Mouse (Mus musculus): Measurements from ENCODE around the gene Rgl2.

Gene Rgl2

DNA sequence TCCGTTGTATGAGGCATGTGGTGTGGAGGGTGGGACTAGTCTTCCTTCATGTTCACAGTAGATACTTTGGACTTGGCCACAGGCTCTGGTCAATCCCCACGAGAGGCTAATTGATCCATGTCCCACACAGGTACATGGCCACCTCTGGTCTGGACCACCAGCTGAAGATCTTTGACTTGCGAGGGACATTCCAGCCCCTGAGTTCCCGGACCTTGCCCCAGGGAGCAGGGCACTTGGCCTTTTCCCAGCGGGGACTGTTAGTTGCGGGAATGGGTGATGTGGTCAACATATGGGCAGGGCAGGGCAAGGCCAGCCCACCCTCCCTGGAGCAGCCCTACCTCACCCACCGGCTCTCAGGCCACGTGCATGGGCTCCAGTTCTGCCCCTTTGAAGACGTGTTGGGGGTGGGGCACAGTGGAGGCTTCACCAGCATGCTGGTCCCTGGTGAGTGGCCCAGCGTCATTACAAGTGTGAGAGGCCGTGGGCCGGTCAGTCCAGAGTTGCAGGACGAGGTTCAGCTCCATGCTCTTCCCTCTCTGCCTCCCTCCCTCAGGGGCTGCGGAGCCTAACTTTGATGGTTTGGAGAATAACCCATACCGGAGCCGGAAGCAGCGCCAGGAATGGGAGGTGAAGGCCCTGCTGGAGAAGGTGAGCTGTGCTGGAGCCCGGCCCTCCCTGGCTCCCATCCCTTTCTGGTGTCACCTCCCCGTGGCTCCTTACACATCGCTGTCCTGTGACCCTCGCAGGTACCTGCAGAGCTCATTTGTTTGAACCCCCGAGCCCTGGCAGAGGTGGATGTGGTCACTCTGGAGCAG lies 19.0 kb downstream of the Rgl2 start:
- in situ Hi-C loops (cut with MboI, MseI) = no loop called here

DNA sequence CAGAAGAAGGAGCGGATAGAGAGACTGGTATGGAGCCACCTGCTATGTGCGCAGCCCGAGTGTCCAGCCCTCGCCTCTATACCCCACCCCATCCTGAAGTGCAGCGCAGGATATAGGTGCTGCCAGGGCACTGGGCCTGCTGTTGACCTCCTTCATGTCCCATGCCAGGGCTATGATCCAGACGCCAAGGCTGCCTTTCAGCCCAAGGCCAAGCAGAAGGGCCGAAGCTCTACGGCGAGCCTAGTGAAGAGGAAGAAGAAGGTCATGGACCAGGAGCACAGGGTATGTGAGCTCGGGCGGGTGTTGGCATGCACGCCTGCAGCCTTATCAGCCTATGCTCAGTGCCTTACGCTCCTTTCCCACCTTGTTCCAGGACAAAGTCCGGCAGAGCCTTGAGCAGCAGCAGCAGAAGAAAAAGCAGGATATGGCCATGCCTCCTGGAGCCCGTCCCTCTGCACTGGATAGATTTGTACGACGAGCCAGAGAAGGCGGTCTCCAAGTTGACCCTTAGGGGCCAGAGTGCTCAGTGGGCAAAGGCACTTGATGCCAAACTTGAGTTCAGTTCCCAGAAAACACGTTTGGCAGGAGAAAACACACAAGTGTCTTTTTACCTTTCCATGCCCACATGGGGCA lies 19.7 kb downstream of the Rgl2 start:
- in situ Hi-C loops (cut with MboI, MseI) = no loop called here

DNA sequence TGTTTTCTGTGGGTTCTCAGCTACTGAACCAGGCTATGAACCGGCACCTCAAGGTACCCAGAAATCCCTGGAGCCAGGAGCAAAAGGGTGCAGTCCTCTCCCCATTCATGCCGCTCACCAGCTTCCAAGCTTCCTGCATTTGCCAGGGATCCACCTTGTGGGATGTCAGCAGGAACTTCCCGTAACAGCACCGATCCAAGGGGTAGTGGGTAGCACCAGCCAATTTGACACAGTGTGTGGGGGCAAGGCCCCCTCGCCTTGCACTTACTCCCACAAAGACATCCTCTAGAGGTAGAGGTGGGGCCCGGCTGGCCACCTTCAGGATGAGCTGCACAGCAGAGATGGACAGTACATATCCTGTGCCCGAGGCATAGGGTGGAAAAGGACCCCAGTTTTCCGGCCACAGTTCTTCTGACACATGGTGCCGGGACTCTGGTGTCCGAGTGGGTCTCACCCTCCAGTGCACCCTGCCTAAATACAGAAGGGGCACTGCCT lies 20.8 kb downstream of the Rgl2 start:
- in situ Hi-C loops (cut with MboI, MseI) = loop anchor here (10.0 kb wide), 1 partner anchor 245 kb away; the partner anchor contains the start of gene Psmb8

DNA sequence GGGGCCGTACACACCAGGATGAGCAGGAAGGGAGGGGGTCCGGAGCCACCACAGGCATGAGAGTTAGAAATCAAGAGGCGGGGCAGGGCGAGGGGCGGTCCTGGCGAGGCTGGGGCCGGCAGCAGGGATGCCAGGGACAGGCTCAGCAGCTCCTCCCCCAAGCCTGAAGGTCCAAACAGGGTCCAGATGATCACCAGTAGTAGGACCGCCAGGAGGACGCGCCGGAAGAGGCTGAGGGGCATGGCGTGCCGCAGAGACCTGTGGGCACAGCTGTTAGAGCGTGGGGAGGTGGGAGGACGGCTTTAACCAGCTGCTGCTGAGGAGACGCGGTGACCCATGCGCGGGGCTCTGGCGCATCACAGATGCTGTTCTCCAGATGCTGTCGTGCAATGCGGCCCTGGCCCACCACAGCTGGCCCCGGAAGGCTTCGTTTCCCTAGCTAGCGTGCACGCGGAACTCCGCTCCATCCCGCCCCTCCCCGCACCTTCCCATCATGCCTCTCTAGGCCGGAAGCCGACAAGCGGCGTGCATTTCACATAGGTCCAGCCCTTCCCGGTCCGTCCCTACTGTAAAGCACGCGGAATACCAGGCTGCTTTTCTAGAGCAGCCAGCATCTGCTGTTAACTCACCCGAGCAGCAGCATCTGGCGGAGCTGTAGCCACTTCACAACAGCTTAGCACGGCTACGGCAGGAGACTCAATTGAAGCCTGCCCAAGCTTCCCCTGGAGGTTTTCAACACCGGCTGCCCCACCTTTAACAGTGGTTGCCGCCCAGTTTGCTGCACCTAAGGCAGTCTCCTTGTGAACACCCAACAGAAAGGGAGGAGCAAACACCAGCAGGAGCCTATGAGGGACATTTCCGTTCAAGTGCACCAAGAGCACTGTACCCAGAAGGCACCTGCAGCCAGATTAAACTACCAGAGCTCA lies 21.9 kb downstream of the Rgl2 start, which contains the start of gene B3galt4:
Gene B3galt4, minus strand, starts transcription at position 468 of the 926 bp plus-strand sequence.
- in situ Hi-C loops (cut with MboI, MseI) = loop anchor here (10.0 kb wide), 1 partner anchor 244 kb away; the partner anchor contains the start of gene Psmb8

DNA sequence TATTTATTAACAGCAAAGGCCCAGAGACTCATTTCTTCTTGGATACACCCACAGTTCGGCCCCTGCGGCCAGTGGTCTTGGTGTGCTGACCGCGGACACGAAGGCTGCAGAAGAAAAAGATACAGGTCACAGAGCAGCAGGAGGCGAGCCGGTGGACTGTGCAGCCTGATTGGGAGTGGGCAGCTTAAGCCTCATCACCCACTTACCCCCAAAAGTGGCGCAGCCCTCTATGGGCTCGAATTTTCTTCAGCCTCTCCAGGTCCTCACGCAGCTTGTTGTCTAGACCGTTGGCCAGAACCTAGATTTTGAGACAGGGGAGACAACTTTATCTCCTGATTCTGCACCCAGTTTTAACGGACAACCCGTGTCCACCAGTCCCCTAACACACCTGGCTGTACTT lies 22.7 kb downstream of the Rgl2 start:
- in situ Hi-C loops (cut with MboI, MseI) = loop anchor here (10.0 kb wide), 1 partner anchor 243 kb away; the partner anchor contains the start of gene Psmb8

DNA sequence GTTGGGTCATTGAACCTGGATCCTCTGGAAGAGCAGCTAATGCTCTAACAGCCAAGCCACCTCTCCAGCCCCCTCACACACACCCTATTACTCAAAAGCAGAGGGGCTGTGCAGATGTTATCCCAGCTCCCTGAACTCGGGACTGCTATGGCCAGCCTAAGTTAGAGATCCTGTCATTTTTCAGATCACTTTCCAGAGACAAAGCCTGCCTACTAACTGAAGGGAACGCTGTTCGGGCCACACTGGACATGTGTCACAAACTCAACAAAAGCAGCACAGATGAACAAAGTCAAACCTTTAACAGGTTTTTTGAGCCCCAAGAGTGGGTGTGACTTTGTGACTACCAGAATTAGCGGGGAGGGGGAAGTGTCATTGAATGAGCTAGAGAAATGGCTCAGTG lies 23.5 kb downstream of the Rgl2 start:
- in situ Hi-C loops (cut with MboI, MseI) = loop anchor here (10.0 kb wide), 1 partner anchor 242 kb away; the partner anchor contains the start of gene Psmb8

DNA sequence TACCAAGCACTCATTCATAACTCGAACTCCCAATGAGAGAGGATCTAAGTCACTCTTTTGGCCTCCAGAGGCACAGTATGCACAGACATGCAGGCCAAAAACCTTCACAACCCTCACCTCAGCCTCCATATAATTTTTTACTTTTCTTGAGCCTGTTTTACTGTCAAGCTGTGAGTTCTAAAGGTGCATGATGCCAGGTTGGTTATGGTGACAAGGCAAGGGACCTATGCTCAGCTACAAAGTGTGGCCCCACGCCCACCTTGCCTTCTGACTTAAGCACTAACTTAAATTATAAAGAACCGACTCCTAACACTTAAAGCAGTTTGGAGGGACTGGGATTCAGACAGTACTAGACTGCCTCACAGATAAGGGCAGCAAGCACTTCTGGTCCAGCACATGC lies 24.0 kb downstream of the Rgl2 start:
- in situ Hi-C loops (cut with MboI, MseI) = loop anchor here (10.0 kb wide), 1 partner anchor 241 kb away; the partner anchor contains the start of gene Psmb8

DNA sequence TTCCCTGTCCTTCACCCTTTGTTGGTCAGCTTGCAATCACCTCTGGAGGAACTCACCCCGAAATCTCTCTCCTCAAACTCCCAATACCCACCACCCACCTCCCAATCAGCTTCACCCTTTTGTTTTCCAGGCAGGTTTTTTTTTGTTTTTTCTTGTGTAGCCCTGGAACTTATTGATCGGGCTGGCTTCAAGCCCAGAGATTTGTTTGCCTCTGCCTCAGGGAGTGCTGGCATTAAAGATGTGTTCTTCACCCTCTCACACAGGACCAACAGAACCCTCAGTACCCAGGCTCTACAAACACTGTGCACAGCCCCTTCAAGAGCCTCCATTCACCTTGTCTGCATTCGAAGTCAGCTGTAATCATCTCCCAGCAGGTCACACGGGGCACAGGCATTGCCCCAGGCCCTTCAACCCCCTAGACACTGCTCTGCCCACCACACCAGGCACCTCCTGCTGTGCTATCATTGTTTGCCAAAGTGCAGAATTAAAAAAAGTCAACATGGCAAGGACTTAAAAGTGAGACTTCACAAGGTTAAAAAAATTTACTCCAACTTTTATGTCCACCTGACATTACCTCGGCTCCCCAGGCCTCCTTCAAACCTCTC lies 24.7 kb downstream of the Rgl2 start:
- in situ Hi-C loops (cut with MboI, MseI) = loop anchor here (10.0 kb wide), 1 partner anchor 241 kb away; the partner anchor contains the start of gene Psmb8

DNA sequence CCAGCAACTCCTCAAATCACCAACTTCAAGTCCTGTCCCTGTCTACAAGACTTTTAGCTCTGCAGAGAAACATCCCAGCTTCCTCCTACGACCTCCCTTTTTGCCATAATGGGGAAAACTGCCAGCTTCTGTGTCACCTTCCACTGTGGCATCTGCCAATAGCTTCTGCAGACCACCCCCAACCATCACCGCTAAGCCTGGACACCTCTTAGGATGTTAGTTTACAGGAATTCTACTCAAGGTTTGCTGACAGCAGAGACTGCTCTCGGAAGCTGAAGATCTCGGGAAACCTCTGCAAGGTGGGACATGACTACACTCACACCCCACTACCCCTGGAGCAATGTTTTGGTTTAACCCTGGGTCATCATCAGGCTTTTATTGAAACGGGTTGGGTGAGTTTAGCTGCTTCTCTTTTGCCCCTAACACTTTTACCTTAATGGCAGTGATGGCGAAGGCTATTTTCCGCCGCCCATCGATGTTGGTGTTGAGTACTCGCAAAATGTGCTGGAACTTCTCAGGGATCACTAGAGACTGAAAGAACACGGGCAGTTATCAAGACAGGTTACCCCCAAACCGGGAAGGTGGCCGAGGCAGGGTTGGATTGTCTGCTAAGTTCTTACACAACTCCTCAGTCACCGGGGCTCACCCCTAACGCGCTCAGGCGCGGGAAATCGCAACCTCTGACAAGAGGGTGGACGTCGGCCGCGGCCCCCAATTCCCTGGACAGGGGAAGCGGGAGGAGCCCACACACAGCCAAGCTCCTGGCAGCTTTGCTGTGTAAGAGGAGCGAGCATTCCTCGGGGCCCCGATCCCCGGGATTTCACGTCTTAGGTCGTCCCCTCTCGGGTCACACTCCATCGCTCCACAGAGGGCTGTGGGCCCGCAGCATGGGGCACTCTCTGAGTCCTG lies 25.6 kb downstream of the Rgl2 start:
- in situ Hi-C loops (cut with MboI, MseI) = loop anchor here (10.0 kb wide), 1 partner anchor 240 kb away; the partner anchor contains the start of gene Psmb8

DNA sequence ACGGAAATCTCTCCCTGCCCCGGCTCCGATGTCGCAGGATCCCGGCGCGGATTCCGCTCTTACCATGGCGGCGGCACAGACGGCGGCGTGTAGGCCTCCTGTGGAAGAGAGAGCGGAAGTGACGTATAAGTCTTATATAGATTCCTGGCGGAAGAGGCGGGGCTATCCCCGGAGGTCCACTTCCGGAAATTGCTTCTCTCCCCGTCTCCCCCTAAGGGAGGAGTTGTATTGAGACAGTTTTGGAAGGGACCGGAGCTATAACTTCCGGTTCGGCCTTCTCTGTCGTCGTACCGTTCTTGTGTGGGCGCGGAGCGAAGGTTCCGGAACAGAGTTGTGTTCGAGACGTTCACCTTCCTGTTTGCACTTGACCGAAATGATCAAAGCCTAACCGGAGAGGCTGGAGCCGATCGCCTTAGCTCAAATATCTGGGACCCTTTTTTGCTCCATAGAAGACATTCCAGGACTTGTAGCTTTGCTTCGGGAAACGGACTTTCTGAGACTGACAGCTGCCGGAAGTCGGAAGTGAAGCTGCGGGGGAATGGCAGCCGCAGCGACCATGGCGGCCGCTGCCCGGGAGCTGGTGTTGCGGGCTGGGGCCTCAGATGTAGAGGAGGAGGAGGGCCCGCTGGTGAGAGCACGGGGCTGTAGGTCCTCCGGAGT lies 26.3 kb downstream of the Rgl2 start, which contains the start of the genes Vps52 and Rps18:
Gene Vps52, plus strand, starts transcription at position 258 of the 660 bp plus-strand sequence.
Gene Rps18, minus strand, starts transcription at position 447 of the 660 bp plus-strand sequence.
- in situ Hi-C loops (cut with MboI, MseI) = loop anchor here (10.0 kb wide), 1 partner anchor 239 kb away; the partner anchor contains the start of gene Psmb8

DNA sequence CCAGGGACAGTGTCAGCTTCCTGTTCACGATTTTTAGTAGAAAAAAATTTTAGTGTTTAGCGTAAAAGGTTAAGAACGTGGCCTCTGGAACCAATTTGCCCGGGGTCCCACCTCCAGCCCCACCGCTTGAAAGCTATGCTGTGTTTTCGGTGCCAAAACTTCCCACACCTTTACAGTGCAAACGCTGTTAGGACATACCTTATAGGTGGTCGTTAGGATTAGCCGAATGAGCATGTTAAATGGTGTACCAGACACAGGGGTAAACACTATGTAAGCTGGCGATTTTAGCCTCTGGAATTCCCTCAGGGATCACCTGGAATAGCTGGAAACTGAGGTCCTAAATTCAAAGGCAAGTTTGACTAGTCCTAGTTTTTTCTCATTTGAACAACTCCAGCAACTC lies 27.0 kb downstream of the Rgl2 start:
- in situ Hi-C loops (cut with MboI, MseI) = loop anchor here (10.0 kb wide), 1 partner anchor 238 kb away; the partner anchor contains the start of gene Psmb8

DNA sequence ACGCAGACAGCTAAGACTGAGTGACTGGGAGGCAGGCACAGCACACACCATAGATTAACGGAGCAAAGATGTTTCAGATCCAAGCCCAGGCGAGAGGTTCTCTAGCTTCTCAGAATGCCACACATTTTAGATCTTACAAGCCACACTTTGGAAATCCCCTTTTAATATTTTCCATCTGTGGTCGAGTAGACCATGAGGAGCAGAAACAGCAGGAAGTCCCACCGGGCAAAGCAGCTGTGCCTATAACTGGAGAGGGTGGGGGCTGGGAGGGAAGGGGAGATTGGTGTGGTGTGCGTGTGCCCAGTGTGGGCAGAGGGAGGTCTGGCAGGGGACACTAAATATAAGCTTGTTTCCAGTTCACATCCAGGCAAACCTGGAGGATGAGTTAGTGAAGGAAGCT lies 28.1 kb downstream of the Rgl2 start:
- in situ Hi-C loops (cut with MboI, MseI) = loop anchor here (10.0 kb wide), 1 partner anchor 237 kb away; the partner anchor contains the start of gene Psmb8

DNA sequence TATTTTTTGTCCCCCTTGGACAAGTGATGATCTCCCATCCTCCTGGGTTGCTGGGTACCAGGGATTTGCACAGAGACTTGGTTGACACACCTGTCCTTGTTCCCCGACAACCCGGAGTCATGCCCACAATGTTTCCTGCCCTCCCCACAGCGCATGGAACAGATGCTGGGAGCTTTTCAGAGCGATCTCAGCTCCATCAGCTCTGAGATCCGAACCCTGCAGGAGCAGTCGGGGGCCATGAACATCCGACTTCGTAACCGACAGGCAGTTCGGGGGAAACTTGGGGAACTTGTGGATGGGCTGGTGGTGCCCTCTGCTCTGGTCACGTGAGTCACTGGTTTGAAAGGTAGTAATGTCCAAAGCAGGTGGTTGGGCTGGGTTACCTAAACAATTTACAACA lies 29.1 kb downstream of the Rgl2 start:
- in situ Hi-C loops (cut with MboI, MseI) = loop anchor here (10.0 kb wide), 1 partner anchor 236 kb away; the partner anchor contains the start of gene Psmb8

DNA sequence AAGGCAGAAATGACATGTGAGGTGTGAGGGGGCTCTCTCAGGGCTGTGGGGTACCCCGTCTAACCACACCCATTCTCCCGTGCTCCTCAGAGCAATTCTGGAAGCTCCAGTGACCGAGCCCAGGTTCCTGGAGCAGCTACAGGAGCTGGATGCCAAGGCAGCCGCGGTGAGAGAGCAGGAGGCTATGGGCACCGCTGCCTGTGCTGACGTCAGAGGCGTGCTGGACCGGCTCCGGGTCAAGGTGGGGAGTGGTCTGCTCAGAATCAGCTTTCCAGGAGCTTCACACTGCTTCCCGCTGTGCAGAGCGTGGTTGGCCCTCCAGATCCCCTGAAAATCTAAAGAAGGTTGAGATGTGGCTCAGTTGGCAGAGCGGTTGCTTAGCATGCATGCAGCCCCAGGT lies 29.8 kb downstream of the Rgl2 start:
- in situ Hi-C loops (cut with MboI, MseI) = loop anchor here (10.0 kb wide), 1 partner anchor 236 kb away; the partner anchor contains the start of gene Psmb8

DNA sequence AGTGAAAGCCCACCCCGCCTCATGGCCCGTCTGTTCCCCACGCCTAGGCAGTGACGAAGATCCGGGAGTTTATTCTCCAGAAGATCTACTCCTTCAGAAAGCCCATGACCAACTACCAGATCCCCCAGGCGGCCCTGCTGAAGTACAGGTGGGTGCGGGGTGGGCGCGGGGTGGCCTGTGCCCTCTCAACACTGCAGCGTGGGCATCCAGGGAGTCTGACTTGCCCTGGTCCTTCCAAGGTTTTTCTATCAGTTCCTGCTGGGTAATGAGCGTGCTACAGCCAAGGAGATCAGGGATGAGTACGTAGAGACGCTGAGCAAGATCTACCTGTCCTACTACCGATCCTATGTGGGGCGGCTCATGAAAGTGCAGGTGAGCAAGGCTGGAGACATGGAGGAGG lies 30.6 kb downstream of the Rgl2 start:
- in situ Hi-C loops (cut with MboI, MseI) = loop anchor here (10.0 kb wide), 1 partner anchor 235 kb away; the partner anchor contains the start of gene Psmb8

DNA sequence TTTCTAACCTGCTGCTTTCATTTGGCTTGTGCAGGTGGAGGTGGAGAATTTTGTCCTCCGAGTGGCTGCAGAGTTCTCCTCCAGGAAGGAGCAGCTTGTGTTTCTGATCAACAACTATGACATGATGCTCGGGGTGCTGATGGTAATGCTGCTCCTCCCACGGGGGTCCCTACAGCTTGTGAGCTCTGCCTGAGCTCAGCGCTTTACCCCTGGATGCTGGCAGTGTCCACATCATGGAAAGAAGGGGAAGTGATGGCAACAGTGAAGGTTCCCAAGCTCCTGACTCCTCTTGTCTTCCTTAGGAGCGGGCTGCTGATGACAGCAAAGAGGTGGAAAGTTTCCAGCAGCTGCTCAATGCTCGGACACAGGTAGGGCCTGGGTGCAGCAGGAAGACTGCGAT lies 33.5 kb downstream of the Rgl2 start:
- in situ Hi-C loops (cut with MboI, MseI) = no loop called here

DNA sequence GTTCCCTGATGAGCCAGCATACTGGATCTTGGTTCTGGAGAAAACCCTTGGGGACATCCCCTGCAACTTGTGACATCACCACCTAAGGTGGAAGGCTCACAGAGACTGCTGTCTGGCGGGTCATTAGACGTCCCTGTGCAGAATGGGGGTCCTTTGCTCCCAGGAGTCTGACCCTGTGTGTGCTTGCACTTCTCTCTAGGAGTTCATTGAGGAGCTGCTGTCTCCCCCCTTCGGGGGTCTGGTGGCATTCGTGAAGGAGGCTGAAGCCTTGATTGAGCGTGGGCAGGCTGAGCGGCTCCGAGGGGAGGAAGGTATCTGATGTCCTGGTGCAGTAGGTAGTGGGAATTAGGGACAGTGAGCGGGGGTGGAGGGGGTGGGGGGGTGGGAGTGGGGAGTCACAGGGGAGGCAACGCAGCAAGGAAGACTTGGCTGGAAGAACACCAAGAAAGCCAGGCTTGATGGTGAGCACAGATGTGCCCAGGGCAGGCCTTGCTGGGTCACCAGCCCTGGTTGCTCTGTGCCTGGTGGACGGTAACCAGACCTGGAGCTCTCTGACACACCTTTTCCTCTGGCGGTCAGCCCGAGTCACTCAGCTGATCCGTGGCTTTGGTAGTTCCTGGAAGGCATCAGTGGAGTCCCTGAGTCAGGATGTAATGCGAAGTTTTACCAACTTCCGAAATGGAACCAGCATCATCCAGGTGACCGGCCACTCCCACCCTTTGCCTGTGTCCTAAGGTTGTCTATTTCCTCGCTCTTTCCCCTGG lies 35.9 kb downstream of the Rgl2 start:
- in situ Hi-C loops (cut with MboI, MseI) = loop anchor here (5.0 kb wide), 1 partner anchor 57 kb away; the partner anchor contains the start of gene Ring1

Measured in T-helper 2 cell (primary cell).